Mouse (Mus musculus) ES-E14 (cell line): ENCODE results near the gene Bricd5.

Source experiments
- HCFC1 ChIP-seq: IDR thresholded peaks from 2 replicates; pipeline ENCODE4 v1.6.1; 2012; ENCODE audit warnings: low read length, inconsistent platforms, borderline replicate concordance; ENCODE audit not compliant: insufficient read depth
- MAFK ChIP-seq: IDR thresholded peaks from 2 replicates; pipeline ENCODE4 v1.6.1; 2014; ENCODE audit warnings: mild to moderate bottlenecking, low read depth, low read length, inconsistent platforms; ENCODE audit not compliant: insufficient read depth
- ZNF384 ChIP-seq: IDR thresholded peaks from 2 replicates; pipeline ENCODE4 v1.6.1; 2012; ENCODE audit warnings: low read depth, low read length, inconsistent platforms

DNA sequence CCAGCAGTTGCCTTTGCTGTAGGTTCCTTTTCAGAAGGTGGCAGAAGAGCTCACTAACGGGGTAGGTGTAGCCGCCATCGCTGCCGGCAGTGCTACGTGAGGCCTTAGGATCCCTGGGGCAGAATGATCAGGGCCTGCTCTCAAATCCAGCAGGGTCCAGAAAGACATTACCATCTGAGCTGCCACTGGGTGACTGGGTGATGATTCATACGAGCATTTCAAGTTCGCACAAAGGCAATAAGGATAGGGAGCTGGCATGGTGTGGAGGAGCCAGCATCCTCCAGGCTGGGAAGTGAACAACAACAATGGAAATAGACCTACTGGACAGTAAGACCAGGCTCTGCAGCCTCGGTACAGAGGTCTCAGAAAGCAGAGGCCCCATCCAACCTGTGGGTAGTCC, 33.3 kb upstream of the Bricd5 start:
- TF ChIP-seq ZNF384 (no peak), HCFC1 (no peak), MAFK (no peak)
